In the genomic region with DNA sequence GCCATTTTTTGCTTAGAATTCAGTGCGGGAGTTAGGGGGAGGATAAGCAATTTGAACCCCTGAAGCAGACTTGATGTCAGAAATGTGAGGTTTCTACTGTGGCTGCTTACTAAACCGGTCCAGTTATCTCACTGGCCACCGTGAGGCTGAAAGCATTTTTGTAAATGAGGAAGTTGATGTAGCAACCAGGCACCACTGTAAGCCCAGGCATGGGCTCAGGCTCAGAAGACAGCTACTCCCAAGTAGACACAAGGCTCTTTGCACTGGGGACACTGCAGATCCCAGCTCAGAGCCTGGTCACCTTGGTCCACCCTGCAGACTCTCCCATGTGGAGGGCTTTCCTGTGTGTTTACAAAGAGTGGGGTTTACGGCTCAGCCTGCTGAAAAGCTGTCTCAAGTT, we compare ENCODE assay signal across 12 mouse cellular contexts.
DNase-seq lines count a peak whose midpoint lies in the region; ATAC-seq and TF ChIP-seq lines count a peak whose summit lies in the region.
"Had no signal": no experiment of that assay in that cellular context is flagged by ENCODE, and none has a peak within 500 bp of the region (broad histone marks: within the 10 kb centered on the region; RNA-seq: fewer than 3 reads in every experiment).

No protein-coding gene starts in this region.

- H3K27me3 ChIP-seq in kidney, adult 2 months (replicated peaks; ENCODE audit: control insufficient read depth, insufficient read depth, low read length), result no peaks in the 10 kb centered on the region
- no peaks in the 10 kb centered on the region for H3K27me3 ChIP-seq in megakaryocyte, embryonic 14.5 days (replicated peaks)
- H3K27me3 ChIP-seq in intestine, embryonic 15.5 days (replicated peaks), result no peaks in the 10 kb centered on the region
- H3K27me3 ChIP-seq: heart, embryonic 15.5 days; lung, embryonic 15.5 days had no signal

- ATAC-seq in intestine, embryonic 15.5 days, result no peak

- peak; percentile 14 for DNase-seq in kidney, adult 2 months
- DNase-seq in kidney, postnatal 10 days, result no peak
- peak; percentile 89 for DNase-seq in 416B (ENCODE audit: low read depth)
- DNase-seq in ovary, adult 18-20 months (ENCODE audit: low spot score), result no peak
- no peak for DNase-seq in gastrocnemius, postnatal 10 days
- DNase-seq: adrenal gland, postnatal 36 days; cerebellum, postnatal 14 days had no signal

- no peak overlapping the region for H3K4me2 ChIP-seq in intestine, embryonic 15.5 days (replicated peaks)
- H3K4me2 ChIP-seq: heart, embryonic 15.5 days; lung, embryonic 15.5 days had no signal

- H3K9me3 ChIP-seq in megakaryocyte, embryonic 14.5 days, result no peaks in the 10 kb centered on the region
- H3K9me3 ChIP-seq in intestine, embryonic 15.5 days, result no peaks in the 10 kb centered on the region
- H3K9me3 ChIP-seq: heart, embryonic 15.5 days; lung, embryonic 15.5 days had no signal

- no peaks in the 10 kb centered on the region for H3K4me1 ChIP-seq in kidney, adult 2 months (ENCODE audit: control insufficient read depth, insufficient read depth, low read length)
- peaks cover 2% of the 10 kb centered on the region; the same call in 1 of the 2 replicates for H3K4me1 ChIP-seq in brown adipose tissue, adult 24 weeks (ENCODE audit: control insufficient read depth, insufficient read depth, insufficient read length, low read length)
- peaks cover 78% of the 10 kb centered on the region for H3K4me1 ChIP-seq in megakaryocyte, embryonic 14.5 days
- H3K4me1 ChIP-seq in intestine, embryonic 15.5 days (replicated peaks), result no peaks in the 10 kb centered on the region
- H3K4me1 ChIP-seq: lung, embryonic 15.5 days had no signal

- H3K9ac ChIP-seq in intestine, embryonic 15.5 days, result no peak overlapping the region
- H3K9ac ChIP-seq: heart, embryonic 15.5 days; lung, embryonic 15.5 days had no signal

- peak overlapping the region; percentile 8; the same call in 1 of the 2 replicates for H3K27ac ChIP-seq in kidney, adult 2 months (ENCODE audit: insufficient read depth, low read depth, low read length)
- H3K27ac ChIP-seq in brown adipose tissue, adult 24 weeks (replicated peaks; ENCODE audit: low read depth, low read length), result 0 out of 2 replicates have a peak overlapping the region, but pooled peaks have one; percentile 8
- no peak overlapping the region for H3K27ac ChIP-seq in intestine, embryonic 15.5 days
- H3K27ac ChIP-seq: lung, embryonic 15.5 days had no signal

- 63% methylated on average over 4 of the region's 4 CpGs for WGBS in kidney, adult 2 months
- 43% methylated on average over 4 of the region's 4 CpGs for WGBS in intestine, embryonic 15.5 days

- no peaks in the 10 kb centered on the region for H3K36me3 ChIP-seq in kidney, adult 2 months (ENCODE audit: control insufficient read depth, insufficient read depth, low read length)
- H3K36me3 ChIP-seq in megakaryocyte, embryonic 14.5 days (replicated peaks; ENCODE audit: low read length), result no peaks in the 10 kb centered on the region
- no peaks in the 10 kb centered on the region for H3K36me3 ChIP-seq in intestine, embryonic 15.5 days
- H3K36me3 ChIP-seq: heart, embryonic 15.5 days; lung, embryonic 15.5 days had no signal

- TF ChIP-seq POLR2A in kidney, adult 2 months (IDR thresholded peaks at IDR 0.05; ENCODE audit: low read depth, low read length), result no peak

- no peak for TF ChIP-seq CTCF in kidney, adult 2 months (conservative IDR thresholded peaks at IDR 0.05; ENCODE audit: insufficient read depth, insufficient read length, low read depth, low read length)

- H3K4me3 ChIP-seq in kidney, adult 2 months (ENCODE audit: insufficient read depth, low read depth, low read length), result no peak overlapping the region
- H3K4me3 ChIP-seq in brown adipose tissue, adult 24 weeks (ENCODE audit: insufficient read depth, low read depth, low read length), result no peak overlapping the region
- peak overlapping the region; percentile 57 for H3K4me3 ChIP-seq in megakaryocyte, embryonic 14.5 days (replicated peaks)
- H3K4me3 ChIP-seq in intestine, embryonic 15.5 days (replicated peaks), result no peak overlapping the region
- H3K4me3 ChIP-seq: heart, embryonic 15.5 days; lung, embryonic 15.5 days had no signal

Comparison
In these comparisons a context has a peak if more than half of its experiments do, and no peak if none do; other contexts are left out.
1. DNase-seq: peak in kidney, adult 2 months (single experiment) and 416B (single experiment); none in kidney, postnatal 10 days (single experiment), ovary, adult 18-20 months (single experiment) and gastrocnemius, postnatal 10 days (single experiment).